Mouse (Mus musculus): ENCODE data around the gene Mrgpra9. TPM values are rescaled to one million over a fixed set of nuclear protein-coding genes. Genes with fewer than 3 reads are reported as not detected.
"Not testable (repeated sequence)": the region's sequence is repeated elsewhere in the genome, so short reads cannot be mapped to it uniquely, and the experiment has no call there.

Gene Mrgpra9
- polyA plus RNA-seq (2012; rRNA removed): not detected in 2 replicates

- no peaks in the 10 kb centered on the region for H3K4me1 ChIP-seq (ENCODE audit: control insufficient read depth, insufficient read depth, low read length)
- H3K4me3 ChIP-seq (ENCODE audit: control insufficient read depth, low read depth, low read length): no peak within 1 kb of the TSS
- no peak within 1 kb of the TSS for H3K27ac ChIP-seq (ENCODE audit: control insufficient read depth, insufficient read depth, low read depth, low read length)
- no peaks in the 10 kb centered on the region for H3K27me3 ChIP-seq (ENCODE audit: control insufficient read depth, insufficient read depth, low read length)
- TF ChIP-seq CTCF (IDR thresholded peaks at IDR 0.05; ENCODE audit: control insufficient read depth, insufficient read depth, insufficient replicate concordance, low read depth, low read length): no peak
- TF ChIP-seq POLR2A (IDR thresholded peaks at IDR 0.05; ENCODE audit: control insufficient read depth, low read depth, low read length): no peak
- no peaks in the 10 kb centered on the region for H3K36me3 ChIP-seq (ENCODE audit: control insufficient read depth, insufficient read depth, low read length)
These were observed at the start of gene Mrgpra9 for GRCm38 (mm10) chr7:47252770-47253169. Gene Mrgpra9, minus strand, starts transcription at chr7:47252848.

- H3K36me3 ChIP-seq (ENCODE audit: control insufficient read depth, insufficient read depth, low read length); H3K4me1 ChIP-seq (ENCODE audit: control insufficient read depth, insufficient read depth, low read length); H3K27ac ChIP-seq (ENCODE audit: control insufficient read depth, insufficient read depth, low read depth, low read length); H3K4me3 ChIP-seq (ENCODE audit: control insufficient read depth, low read depth, low read length); H3K27me3 ChIP-seq (ENCODE audit: control insufficient read depth, insufficient read depth, low read length): not testable (repeated sequence)
These were observed 47.0 kb upstream of the Mrgpra9 start for GRCm38 (mm10) chr7:47299612-47300011.

GRCm38 (mm10) chr7:47271547-47271946, 18.9 kb upstream of the Mrgpra9 start:
- not testable (repeated sequence) for H3K27ac ChIP-seq (ENCODE audit: control insufficient read depth, insufficient read depth, low read depth, low read length); H3K36me3 ChIP-seq (ENCODE audit: control insufficient read depth, insufficient read depth, low read length); H3K4me1 ChIP-seq (ENCODE audit: control insufficient read depth, insufficient read depth, low read length); H3K27me3 ChIP-seq (ENCODE audit: control insufficient read depth, insufficient read depth, low read length); H3K4me3 ChIP-seq (ENCODE audit: control insufficient read depth, low read depth, low read length)

- Histone ChIP-seq H3K4me1 (ENCODE audit: control insufficient read depth, insufficient read depth, low read length) (no peaks in the 10 kb centered on the region), H3K4me3 (ENCODE audit: control insufficient read depth, low read depth, low read length) (no peak overlapping the region), H3K27ac (ENCODE audit: control insufficient read depth, insufficient read depth, low read depth, low read length) (no peak overlapping the region), H3K36me3 (ENCODE audit: control insufficient read depth, insufficient read depth, low read length) (no peaks in the 10 kb centered on the region), H3K27me3 (ENCODE audit: control insufficient read depth, insufficient read depth, low read length) (no peaks in the 10 kb centered on the region)
- TF ChIP-seq CTCF (IDR thresholded peaks at IDR 0.05; ENCODE audit: control insufficient read depth, insufficient read depth, insufficient replicate concordance, low read depth, low read length) (no peak), POLR2A (IDR thresholded peaks at IDR 0.05; ENCODE audit: control insufficient read depth, low read depth, low read length) (no peak)
These were observed 8.0 kb downstream of the Mrgpra9 start for GRCm38 (mm10) chr7:47244658-47245057.

- Histone ChIP-seq H3K4me1 (ENCODE audit: control insufficient read depth, insufficient read depth, low read length) (no peaks in the 10 kb centered on the region), H3K27me3 (ENCODE audit: control insufficient read depth, insufficient read depth, low read length) (no peaks in the 10 kb centered on the region), H3K4me3 (ENCODE audit: control insufficient read depth, low read depth, low read length) (no peak within 1 kb of the TSS), H3K27ac (ENCODE audit: control insufficient read depth, insufficient read depth, low read depth, low read length) (no peak within 1 kb of the TSS), H3K36me3 (ENCODE audit: control insufficient read depth, insufficient read depth, low read length) (no peaks in the 10 kb centered on the region)
- TF ChIP-seq POLR2A (IDR thresholded peaks at IDR 0.05; ENCODE audit: control insufficient read depth, low read depth, low read length) (no peak), CTCF (IDR thresholded peaks at IDR 0.05; ENCODE audit: control insufficient read depth, insufficient read depth, insufficient replicate concordance, low read depth, low read length) (no peak)
These were observed 47.8 kb downstream of the Mrgpra9 start, which contains the start of gene Mrgpra6 for GRCm38 (mm10) chr7:47204830-47205229. Gene Mrgpra6, minus strand, starts transcription at chr7:47204920.

- TF ChIP-seq CTCF (IDR thresholded peaks at IDR 0.05; ENCODE audit: control insufficient read depth, insufficient read depth, insufficient replicate concordance, low read depth, low read length): no peak
- no peak for TF ChIP-seq POLR2A (IDR thresholded peaks at IDR 0.05; ENCODE audit: control insufficient read depth, low read depth, low read length)
- Histone ChIP-seq H3K27ac (ENCODE audit: control insufficient read depth, insufficient read depth, low read depth, low read length) (no peak overlapping the region), H3K4me1 (ENCODE audit: control insufficient read depth, insufficient read depth, low read length) (no peaks in the 10 kb centered on the region), H3K4me3 (ENCODE audit: control insufficient read depth, low read depth, low read length) (no peak overlapping the region), H3K27me3 (ENCODE audit: control insufficient read depth, insufficient read depth, low read length) (no peaks in the 10 kb centered on the region), H3K36me3 (ENCODE audit: control insufficient read depth, insufficient read depth, low read length) (no peaks in the 10 kb centered on the region)
These were observed 57.4 kb downstream of the Mrgpra9 start for GRCm38 (mm10) chr7:47195271-47195670.

Other genes starting within 250 kb of the Mrgpra9 start
- 3.3 and 3.4 TPM in 2 replicates for gene Spty2d1, start 244.4 kb downstream of the Mrgpra9 start, polyA plus RNA-seq (2012; rRNA removed)
- 37.3 and 42.8 TPM in 2 replicates for gene Tmem86a, start 202.2 kb downstream of the Mrgpra9 start, polyA plus RNA-seq (2012; rRNA removed)
- 0.06 and 0.23 TPM in 2 replicates for gene Ptpn5, start 119.2 kb downstream of the Mrgpra9 start, polyA plus RNA-seq (2012; rRNA removed)
- gene Mrgpra6, start 47.9 kb downstream of the Mrgpra9 start, polyA plus RNA-seq (2012; rRNA removed): not detected in 2 replicates
- gene Mrgpra1, start 101.4 kb upstream of the Mrgpra9 start, polyA plus RNA-seq (2012; rRNA removed): not detected in 2 replicates
- gene Mrgpra2a, start 199.3 kb upstream of the Mrgpra9 start, polyA plus RNA-seq (2012; rRNA removed): 0.23 TPM in 1 of 2 replicates, not detected in the other